Comparison of ENCODE assay signal across 8 mouse cellular contexts in genomic region chr1:179012273-179012672, GRCm38 (mm10).
DNase-seq lines count a peak whose midpoint lies in the region; ATAC-seq lines count a peak whose summit lies in the region.

No protein-coding gene starts in this region.

- H3K27ac ChIP-seq in embryonic facial prominence, embryonic 13.5 days, result 0 out of 2 replicates have a peak overlapping the region, but pooled peaks have one; percentile 17
- no peak overlapping the region for H3K27ac ChIP-seq in embryonic facial prominence, embryonic 10.5 days (replicated peaks)

- no peak for DNase-seq in embryonic facial prominence, embryonic 10.5 days (ENCODE audit: low spot score)
- peak; percentile 36 to 65 for DNase-seq in adrenal gland, postnatal 36 days
- DNase-seq in gastrocnemius, adult 18-20 months (ENCODE audit: low spot score), result peak; percentile 81
- peak; percentile 53 for DNase-seq in kidney, postnatal 14 days
- DNase-seq in lung, postnatal 25 days (ENCODE audit: low spot score), result peak; percentile 38
- no peak for DNase-seq in spleen, postnatal 4 days (ENCODE audit: low spot score in 2 of 2)

- no peaks in the 10 kb centered on the region for H3K9me3 ChIP-seq in embryonic facial prominence, embryonic 13.5 days
- H3K9me3 ChIP-seq in embryonic facial prominence, embryonic 10.5 days, result no peaks in the 10 kb centered on the region

- H3K36me3 ChIP-seq in embryonic facial prominence, embryonic 13.5 days, result no peaks in the 10 kb centered on the region
- no peaks in the 10 kb centered on the region for H3K36me3 ChIP-seq in embryonic facial prominence, embryonic 10.5 days (replicated peaks)

- WGBS in embryonic facial prominence, embryonic 13.5 days, result 93% methylated on average over 4 of the region's 4 CpGs
- 89% methylated on average over 4 of the region's 4 CpGs for WGBS in embryonic facial prominence, embryonic 10.5 days

- no peak for ATAC-seq in embryonic facial prominence, embryonic 13.5 days (ENCODE audit: insufficient number of reproducible peaks, insufficient read depth, low FRiP score, low TSS enrichment, low read depth)
- no peak for ATAC-seq in erythroblast, adult 5-6 weeks (replicated peaks; ENCODE audit: low FRiP score, poor library complexity, severe bottlenecking)

- no peaks in the 10 kb centered on the region; the same call in 1 of the 2 replicates for H3K4me1 ChIP-seq in embryonic facial prominence, embryonic 13.5 days
- H3K4me1 ChIP-seq in embryonic facial prominence, embryonic 10.5 days, result peaks cover 11% of the 10 kb centered on the region; the same call in 1 of the 2 replicates

- no peaks in the 10 kb centered on the region for H3K27me3 ChIP-seq in embryonic facial prominence, embryonic 13.5 days
- no peaks in the 10 kb centered on the region for H3K27me3 ChIP-seq in embryonic facial prominence, embryonic 10.5 days (replicated peaks; ENCODE audit: low read depth, poor library complexity, severe bottlenecking)

- H3K4me2 ChIP-seq in embryonic facial prominence, embryonic 13.5 days, result no peak overlapping the region

- no peak overlapping the region for H3K9ac ChIP-seq in embryonic facial prominence, embryonic 13.5 days

- H3K4me3 ChIP-seq in embryonic facial prominence, embryonic 13.5 days, result no peak overlapping the region
- no peak overlapping the region for H3K4me3 ChIP-seq in embryonic facial prominence, embryonic 10.5 days

Comparison
In these comparisons a context has a peak if more than half of its experiments do, and no peak if none do; other contexts are left out.
1. DNase-seq: peak in adrenal gland, postnatal 36 days (2 of 2), gastrocnemius, adult 18-20 months (single experiment), kidney, postnatal 14 days (single experiment) and lung, postnatal 25 days (single experiment); none in embryonic facial prominence, embryonic 10.5 days (single experiment) and spleen, postnatal 4 days (0 of 2).